Mouse (Mus musculus) C2C12 (cell line): ENCODE data around the gene Mios.

ENCODE experiments used
- CTCF ChIP-seq: IDR thresholded peaks from one replicate; pipeline ENCODE4 v1.5.1; 2011; ENCODE audit not compliant: control insufficient read depth, insufficient read depth, insufficient read length
- USF1 ChIP-seq: IDR thresholded peaks from one replicate; pipeline ENCODE4 v1.6.1; 2011; ENCODE audit warnings: low read depth, mild to moderate bottlenecking, control low read depth, moderate library complexity

GRCm38 (mm10) chr6:8209047-8209865, at the start of gene Mios:
- peak; percentile 29 for TF ChIP-seq CTCF
- TF ChIP-seq USF1: no peak
